Mouse (Mus musculus): ENCODE measurements around the gene Srgap2.

Gene Srgap2

GRCm38 (mm10) chr1:131527281-131528080 lies at the start of gene Srgap2, which contains the start of gene Fam72a:
Gene Srgap2 (minus strand): TSS chr1:131527352.
Gene Fam72a (plus strand): TSS chr1:131527903.
- DNase-seq (ENCODE audit: low spot score in 2 of 2), result peak; percentile 97

- no peak for DNase-seq (ENCODE audit: low spot score in 2 of 2)
Observed at GRCm38 (mm10) chr1:131573721-131574120, 46.6 kb upstream of the Srgap2 start.

GRCm38 (mm10) chr1:131570391-131570790 lies 43.2 kb upstream of the Srgap2 start:
- no peak for DNase-seq (ENCODE audit: low spot score in 2 of 2)

GRCm38 (mm10) chr1:131569721-131570120 lies 42.6 kb upstream of the Srgap2 start:
- DNase-seq (ENCODE audit: low spot score in 2 of 2), result no peak

- peak; percentile 21 to 38 for DNase-seq (ENCODE audit: low spot score in 2 of 2)
Observed at GRCm38 (mm10) chr1:131566056-131566455, 38.9 kb upstream of the Srgap2 start.

- DNase-seq (ENCODE audit: low spot score in 2 of 2), result no peak
Observed at GRCm38 (mm10) chr1:131562081-131562480, 34.9 kb upstream of the Srgap2 start.

- no peak for DNase-seq (ENCODE audit: low spot score in 2 of 2)
Observed at GRCm38 (mm10) chr1:131560500-131560899, 33.3 kb upstream of the Srgap2 start.

GRCm38 (mm10) chr1:131555042-131555812 lies 28.1 kb upstream of the Srgap2 start:
- peak; percentile 56 to 75 for DNase-seq (ENCODE audit: low spot score in 2 of 2)

- no peak for DNase-seq (ENCODE audit: low spot score in 2 of 2)
Observed at GRCm38 (mm10) chr1:131553428-131553827, 26.3 kb upstream of the Srgap2 start.

- no peak for DNase-seq (ENCODE audit: low spot score in 2 of 2)
Observed at GRCm38 (mm10) chr1:131551956-131552355, 24.8 kb upstream of the Srgap2 start.

GRCm38 (mm10) chr1:131548494-131549365 lies 21.6 kb upstream of the Srgap2 start:
- DNase-seq (ENCODE audit: low spot score in 2 of 2), result no peak

GRCm38 (mm10) chr1:131546798-131547690 lies 19.9 kb upstream of the Srgap2 start:
- DNase-seq (ENCODE audit: low spot score in 2 of 2), result no peak

- no peak for DNase-seq (ENCODE audit: low spot score in 2 of 2)
Observed at GRCm38 (mm10) chr1:131543886-131544565, 16.9 kb upstream of the Srgap2 start.

GRCm38 (mm10) chr1:131541903-131542302 lies 14.8 kb upstream of the Srgap2 start:
- DNase-seq (ENCODE audit: low spot score in 2 of 2), result no peak

- DNase-seq (ENCODE audit: low spot score in 2 of 2), result no peak
Observed at GRCm38 (mm10) chr1:131541431-131541830, 14.3 kb upstream of the Srgap2 start.

- DNase-seq (ENCODE audit: low spot score in 2 of 2), result no peak
Observed at GRCm38 (mm10) chr1:131540795-131541194, 13.6 kb upstream of the Srgap2 start.

GRCm38 (mm10) chr1:131539771-131540170 lies 12.6 kb upstream of the Srgap2 start:
- no peak for DNase-seq (ENCODE audit: low spot score in 2 of 2)

- no peak for DNase-seq (ENCODE audit: low spot score in 2 of 2)
Observed at GRCm38 (mm10) chr1:131528561-131529166, 1.5 kb upstream of the Srgap2 start.

GRCm38 (mm10) chr1:131528081-131528507 lies 942 bp upstream of the Srgap2 start:
- DNase-seq (ENCODE audit: low spot score in 2 of 2), result no peak

Data from natural killer cell, adult 2 months (primary cell).